Mouse (Mus musculus): ENCODE data around the gene 4933409G03Rik.
"Not testable (repeated sequence)": the region's sequence is repeated elsewhere in the genome, so short reads cannot be mapped to it uniquely, and the experiment has no call there.

Gene 4933409G03Rik

DNA sequence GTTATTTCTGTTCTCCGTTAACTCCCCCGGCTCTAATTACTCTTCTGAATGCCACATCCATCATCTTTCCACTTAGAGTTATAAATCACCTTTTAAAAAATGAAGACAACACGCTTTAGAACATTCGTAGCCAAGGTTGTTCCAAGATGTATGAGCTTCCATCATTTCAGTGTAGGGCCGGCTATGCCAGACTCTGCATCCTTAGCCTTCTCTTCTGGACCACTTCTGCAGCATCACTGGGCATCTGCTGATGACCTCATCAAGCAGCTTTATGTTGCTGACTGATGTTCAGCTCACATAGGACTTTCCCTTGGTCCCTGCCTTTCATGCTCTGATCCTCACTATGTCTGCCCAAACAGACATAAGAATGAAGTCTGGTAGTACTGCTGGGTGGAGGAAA is at the start of gene 4933409G03Rik:
4933409G03Rik (plus strand) TSS at position 301 of the 400 bp plus-strand sequence.
- in situ Hi-C loops (cut with MseI, MboI) = no loop called here

DNA sequence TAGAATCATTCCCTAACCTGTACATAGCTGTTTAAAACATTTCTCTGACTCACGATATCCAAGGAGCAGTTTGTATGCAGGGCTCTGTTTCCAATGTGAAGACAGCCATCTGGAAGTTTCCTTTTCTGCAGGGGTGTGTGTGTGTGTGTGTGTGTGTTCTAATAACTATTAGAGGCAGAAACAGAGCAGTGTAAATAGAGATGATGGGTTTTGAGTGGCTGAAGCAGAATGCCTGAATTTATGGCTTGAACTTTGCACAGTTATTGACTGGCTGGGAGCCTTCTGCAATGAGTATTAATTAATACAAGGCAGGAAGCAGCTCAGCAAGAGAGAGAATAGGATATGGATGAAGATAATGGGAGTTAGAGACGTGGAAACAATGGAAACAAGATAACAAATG is 38.0 kb upstream of the 4933409G03Rik start:
- in situ Hi-C loops (cut with MseI, MboI) = no loop called here

DNA sequence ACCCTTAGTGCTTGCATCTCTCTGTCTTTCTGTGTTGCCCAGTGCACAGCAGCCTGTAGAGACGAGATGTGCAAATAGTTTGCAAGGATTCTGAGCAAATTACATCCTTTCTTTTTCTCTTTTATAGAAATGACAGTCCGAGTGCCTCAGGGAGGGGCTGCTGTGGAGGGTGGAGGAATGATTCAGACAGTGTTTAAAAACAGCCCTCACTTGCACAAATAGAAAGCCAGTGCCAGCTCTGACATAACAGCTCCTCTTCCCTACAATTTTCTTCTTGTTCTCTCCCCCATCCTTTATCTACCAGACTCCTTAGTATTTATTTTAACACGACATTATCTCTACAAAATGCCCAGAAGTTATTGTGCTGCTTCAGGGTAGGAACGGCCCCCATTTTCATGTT is 21.4 kb upstream of the 4933409G03Rik start:
- in situ Hi-C loops (cut with MseI, MboI) = loop anchor here in 1 of 2 experiments (5.0 kb wide), 1 partner anchor 196 kb away; no protein-coding TSS in a partner anchor

DNA sequence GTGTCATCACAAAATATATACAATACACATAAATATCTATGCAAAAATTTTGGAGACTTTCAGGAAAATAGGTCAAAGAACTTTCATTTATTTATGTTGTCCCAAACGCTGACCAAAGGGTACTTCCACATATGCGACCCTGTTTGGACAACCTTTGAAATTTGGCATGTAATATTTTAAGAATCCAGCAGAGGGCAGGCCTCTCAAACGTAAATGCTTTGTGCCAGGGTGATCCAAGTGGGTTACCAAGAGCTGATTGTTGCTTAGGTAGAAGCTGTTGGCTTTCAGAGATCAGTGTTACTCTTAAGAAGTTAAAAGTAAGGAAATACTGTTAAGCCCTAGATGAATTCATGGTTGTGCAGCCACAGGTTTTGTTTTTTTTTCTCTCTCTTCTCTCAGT is 18.9 kb upstream of the 4933409G03Rik start:
- in situ Hi-C loops (cut with MseI, MboI) = loop anchor here in 1 of 2 experiments (5.0 kb wide), 1 partner anchor 194 kb away; no protein-coding TSS in a partner anchor

DNA sequence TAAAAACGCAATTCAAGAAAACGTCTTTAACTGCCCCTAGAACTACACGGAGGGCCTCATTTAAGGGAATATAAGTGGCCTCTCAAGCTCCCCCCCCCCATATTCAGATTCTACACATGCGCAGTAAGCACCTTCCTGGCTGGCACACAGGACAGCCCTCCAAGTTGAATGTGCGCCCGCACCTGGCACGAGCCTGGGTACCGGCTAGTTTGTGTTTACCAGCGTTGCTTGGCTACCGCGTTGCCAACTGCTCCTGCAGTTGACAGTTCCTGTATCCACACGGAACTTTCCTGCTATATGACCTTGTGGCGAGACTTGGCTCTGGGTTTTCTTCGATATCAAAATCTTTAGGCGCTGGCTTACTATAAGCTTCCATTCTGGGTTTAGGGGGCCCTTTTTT is 13.9 kb upstream of the 4933409G03Rik start:
- in situ Hi-C loops (cut with MseI, MboI) = no loop called here

DNA sequence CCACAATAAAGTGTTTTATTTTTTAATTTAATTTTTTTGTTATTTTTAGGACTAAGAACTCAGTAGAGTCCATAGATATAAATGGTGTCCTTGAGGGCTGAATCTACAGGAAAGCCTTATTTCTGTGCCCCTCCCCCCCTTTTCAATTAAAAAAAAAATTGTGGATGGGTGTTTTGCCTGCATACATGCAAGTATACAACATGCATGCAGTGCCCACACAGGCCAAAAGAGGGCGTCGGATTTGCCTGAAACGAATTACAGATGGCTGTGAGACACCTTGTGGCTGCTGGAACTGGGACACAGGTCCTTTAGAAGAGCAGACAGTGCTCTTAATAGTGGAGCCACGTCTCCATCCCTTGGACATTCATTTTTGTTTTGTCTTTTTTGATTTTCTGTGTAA is 9.9 kb upstream of the 4933409G03Rik start:
- in situ Hi-C loops (cut with MseI, MboI) = loop anchor here in 1 of 2 experiments (5.0 kb wide), 1 partner anchor 185 kb away; no protein-coding TSS in a partner anchor

DNA sequence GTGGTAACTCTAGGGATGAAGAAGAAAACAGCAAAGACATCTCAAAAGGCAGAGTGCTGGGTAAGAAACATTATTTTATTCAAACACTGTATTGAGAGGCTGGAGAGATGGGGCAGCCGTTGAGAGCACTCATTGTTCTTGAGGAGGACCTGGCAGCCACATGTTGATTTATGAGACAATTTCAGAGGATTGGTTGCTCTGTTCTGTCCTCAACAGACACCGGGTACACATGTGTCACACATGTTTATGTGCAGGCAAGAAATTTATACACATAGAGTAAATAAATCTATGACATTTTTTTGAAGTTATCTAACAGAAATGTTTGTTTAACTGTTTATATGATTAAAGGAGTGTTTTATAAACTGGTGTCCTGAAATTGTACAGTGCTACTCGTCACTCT is 10.6 kb downstream of the 4933409G03Rik start:
- in situ Hi-C loops (cut with MseI, MboI) = no loop called here

DNA sequence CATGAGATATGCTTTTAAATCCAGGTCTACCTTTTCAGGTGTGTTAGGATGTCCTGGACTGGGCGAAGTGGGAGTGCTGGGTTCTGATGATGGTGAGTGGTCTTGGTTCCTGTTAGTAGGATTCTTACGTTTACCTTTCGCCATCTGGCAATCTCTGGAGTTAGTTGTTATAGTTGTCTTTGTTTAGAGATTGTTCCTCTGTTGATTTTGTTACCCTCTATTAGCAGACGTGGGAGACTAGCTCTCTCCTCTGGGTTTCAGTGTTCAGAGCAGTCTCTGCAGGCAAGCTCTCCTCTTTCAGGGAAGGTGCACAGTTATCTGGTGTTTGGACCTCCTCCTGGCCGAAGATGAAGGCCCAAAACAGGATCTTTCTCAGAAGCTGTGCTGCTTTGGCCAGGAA is 74.0 kb downstream of the 4933409G03Rik start, which contains the start of gene 4932414N04Rik:
4932414N04Rik (plus strand) TSS at position 301 of the 400 bp plus-strand sequence.
- in situ Hi-C loops (cut with MseI, MboI) = not testable (repeated sequence)
